Mouse (Mus musculus): ENCODE data around the gene Zfp740. TPM values are rescaled to one million over a fixed set of nuclear protein-coding genes. Genes with fewer than 3 reads are reported as not detected.

Gene Zfp740
- total RNA-seq, 2 experiments from 2014 or later, result 38.0 to 48.4 TPM

GRCm38 (mm10) chr15:102245891-102246741 lies 43.1 kb downstream of the Zfp740 start:
- peak; percentile 52 for ATAC-seq (ENCODE audit: poor library complexity, severe bottlenecking)

GRCm38 (mm10) chr15:102246866-102247251 lies 43.8 kb downstream of the Zfp740 start:
- ATAC-seq (ENCODE audit: poor library complexity, severe bottlenecking), result peak; percentile 33

- peak; percentile 20 for ATAC-seq (ENCODE audit: poor library complexity, severe bottlenecking)
Observed at GRCm38 (mm10) chr15:102247252-102248130, 44.4 kb downstream of the Zfp740 start.

- ATAC-seq (ENCODE audit: poor library complexity, severe bottlenecking), result no peak
Observed at GRCm38 (mm10) chr15:102248131-102248811, 45.2 kb downstream of the Zfp740 start.

- no peak for ATAC-seq (ENCODE audit: poor library complexity, severe bottlenecking)
Observed at GRCm38 (mm10) chr15:102248812-102249191, 45.8 kb downstream of the Zfp740 start.

- no peak for ATAC-seq (ENCODE audit: poor library complexity, severe bottlenecking)
Observed at GRCm38 (mm10) chr15:102249251-102249691, 46.2 kb downstream of the Zfp740 start.

GRCm38 (mm10) chr15:102249967-102250366 lies 46.9 kb downstream of the Zfp740 start:
- no peak for ATAC-seq (ENCODE audit: poor library complexity, severe bottlenecking)

- no peak for ATAC-seq (ENCODE audit: poor library complexity, severe bottlenecking)
Observed at GRCm38 (mm10) chr15:102250521-102250920, 47.5 kb downstream of the Zfp740 start.

GRCm38 (mm10) chr15:102255547-102256255 lies 52.7 kb downstream of the Zfp740 start:
- no peak for ATAC-seq (ENCODE audit: poor library complexity, severe bottlenecking)

GRCm38 (mm10) chr15:102256431-102257201 lies 53.6 kb downstream of the Zfp740 start:
- no peak for ATAC-seq (ENCODE audit: poor library complexity, severe bottlenecking)

- ATAC-seq (ENCODE audit: poor library complexity, severe bottlenecking), result peak; percentile 47
Observed at GRCm38 (mm10) chr15:102257202-102258075, 54.4 kb downstream of the Zfp740 start, which contains the start of gene Rarg. Rarg (minus strand) TSS chr15:102257517.

- no peak for ATAC-seq (ENCODE audit: poor library complexity, severe bottlenecking)
Observed at GRCm38 (mm10) chr15:102258076-102258470, 55.0 kb downstream of the Zfp740 start.

GRCm38 (mm10) chr15:102258581-102259253 lies 55.7 kb downstream of the Zfp740 start:
- ATAC-seq (ENCODE audit: poor library complexity, severe bottlenecking), result no peak

GRCm38 (mm10) chr15:102262582-102262981 lies 59.5 kb downstream of the Zfp740 start:
- ATAC-seq (ENCODE audit: poor library complexity, severe bottlenecking), result 0 out of 2 replicates have a peak, but pooled peaks have one; percentile 12

- ATAC-seq (ENCODE audit: poor library complexity, severe bottlenecking), result no peak
Observed at GRCm38 (mm10) chr15:102263037-102263436, 60.0 kb downstream of the Zfp740 start.

All from megakaryocyte, adult 5-6 weeks (primary cell).